Mouse (Mus musculus): ENCODE data around the gene Nuf2. TPM values are rescaled to one million over a fixed set of nuclear protein-coding genes. Genes with fewer than 3 reads are reported as not detected.

Nuf2 gene
- polyA plus RNA-seq, 1 experiment from 2014 or later, result 60.7 TPM

GRCm38 (mm10) chr1:169491561-169491960 is 39.7 kb downstream of the Nuf2 start:
- H3K27ac ChIP-seq (ENCODE audit: low read depth, low read length), result no peak overlapping the region
- no peaks in the 10 kb centered on the region for H3K27me3 ChIP-seq (replicated peaks; ENCODE audit: control insufficient read depth, insufficient read depth, low read length)
- no peaks in the 10 kb centered on the region for H3K4me1 ChIP-seq (replicated peaks; ENCODE audit: control insufficient read depth, insufficient read depth, low read length)
- H3K4me3 ChIP-seq (ENCODE audit: low read depth, low read length), result no peak overlapping the region
- H3K9ac ChIP-seq (ENCODE audit: low read depth, low read length), result no peak overlapping the region
- WGBS, result 64% methylated on average over 1 of the region's 1 CpGs
- no peak for ATAC-seq (replicated peaks; ENCODE audit: low FRiP score)
- H3K4me2 ChIP-seq, result no peak overlapping the region
- no peak for DNase-seq (ENCODE audit: low spot score)
- H3K9me3 ChIP-seq (ENCODE audit: control insufficient read depth, low read length), result no peaks in the 10 kb centered on the region
- H3K36me3 ChIP-seq (ENCODE audit: control insufficient read depth, insufficient read depth, low read length), result no peaks in the 10 kb centered on the region

- WGBS, result 72% methylated on average over 6 of the region's 6 CpGs
- DNase-seq (ENCODE audit: low spot score) (no peak), ATAC-seq (replicated peaks; ENCODE audit: low FRiP score) (no peak)
- Histone ChIP-seq H3K9me3 (ENCODE audit: control insufficient read depth, low read length) (no peaks in the 10 kb centered on the region), H3K4me3 (ENCODE audit: low read depth, low read length) (no peak overlapping the region), H3K4me2 (no peak overlapping the region), H3K27ac (ENCODE audit: low read depth, low read length) (no peak overlapping the region), H3K36me3 (ENCODE audit: control insufficient read depth, insufficient read depth, low read length) (no peaks in the 10 kb centered on the region), H3K27me3 (replicated peaks; ENCODE audit: control insufficient read depth, insufficient read depth, low read length) (no peaks in the 10 kb centered on the region), H3K4me1 (replicated peaks; ENCODE audit: control insufficient read depth, insufficient read depth, low read length) (no peaks in the 10 kb centered on the region), H3K9ac (ENCODE audit: low read depth, low read length) (no peak overlapping the region)
Measured at GRCm38 (mm10) chr1:169485408-169485885, 45.8 kb downstream of the Nuf2 start.

GRCm38 (mm10) chr1:169484565-169484964 is 46.7 kb downstream of the Nuf2 start:
- 67% methylated on average over 4 of the region's 4 CpGs for WGBS
- H3K9ac ChIP-seq (ENCODE audit: low read depth, low read length), result no peak overlapping the region
- ATAC-seq (replicated peaks; ENCODE audit: low FRiP score) (no peak), DNase-seq (ENCODE audit: low spot score) (no peak)
- no peak overlapping the region for H3K4me2 ChIP-seq
- H3K9me3 ChIP-seq (ENCODE audit: control insufficient read depth, low read length), result no peaks in the 10 kb centered on the region
- H3K27me3 ChIP-seq (replicated peaks; ENCODE audit: control insufficient read depth, insufficient read depth, low read length), result no peaks in the 10 kb centered on the region
- no peaks in the 10 kb centered on the region for H3K4me1 ChIP-seq (replicated peaks; ENCODE audit: control insufficient read depth, insufficient read depth, low read length)
- H3K27ac ChIP-seq (ENCODE audit: low read depth, low read length), result no peak overlapping the region
- no peak overlapping the region for H3K4me3 ChIP-seq (ENCODE audit: low read depth, low read length)
- no peaks in the 10 kb centered on the region for H3K36me3 ChIP-seq (ENCODE audit: control insufficient read depth, insufficient read depth, low read length)

- no peak overlapping the region for H3K4me2 ChIP-seq
- 88% methylated on average over 6 of the region's 6 CpGs for WGBS
- ATAC-seq (replicated peaks; ENCODE audit: low FRiP score), result no peak
- H3K9me3 ChIP-seq (ENCODE audit: control insufficient read depth, low read length), result no peaks in the 10 kb centered on the region
- no peaks in the 10 kb centered on the region for H3K4me1 ChIP-seq (replicated peaks; ENCODE audit: control insufficient read depth, insufficient read depth, low read length)
- H3K4me3 ChIP-seq (ENCODE audit: low read depth, low read length), result no peak overlapping the region
- no peaks in the 10 kb centered on the region for H3K36me3 ChIP-seq (ENCODE audit: control insufficient read depth, insufficient read depth, low read length)
- no peaks in the 10 kb centered on the region for H3K27me3 ChIP-seq (replicated peaks; ENCODE audit: control insufficient read depth, insufficient read depth, low read length)
- H3K27ac ChIP-seq (ENCODE audit: low read depth, low read length), result no peak overlapping the region
- no peak for DNase-seq (ENCODE audit: low spot score)
- H3K9ac ChIP-seq (ENCODE audit: low read depth, low read length), result no peak overlapping the region
Measured at GRCm38 (mm10) chr1:169482596-169483335, 48.5 kb downstream of the Nuf2 start.

- Histone ChIP-seq H3K4me2 (no peak overlapping the region), H3K9me3 (ENCODE audit: control insufficient read depth, low read length) (no peaks in the 10 kb centered on the region), H3K9ac (ENCODE audit: low read depth, low read length) (no peak overlapping the region), H3K4me3 (ENCODE audit: low read depth, low read length) (no peak overlapping the region), H3K36me3 (ENCODE audit: control insufficient read depth, insufficient read depth, low read length) (no peaks in the 10 kb centered on the region), H3K4me1 (replicated peaks; ENCODE audit: control insufficient read depth, insufficient read depth, low read length) (no peaks in the 10 kb centered on the region), H3K27ac (ENCODE audit: low read depth, low read length) (no peak overlapping the region), H3K27me3 (replicated peaks; ENCODE audit: control insufficient read depth, insufficient read depth, low read length) (no peaks in the 10 kb centered on the region)
- WGBS, result 79% methylated on average over 3 of the region's 3 CpGs
- ATAC-seq (replicated peaks; ENCODE audit: low FRiP score) (no peak), DNase-seq (ENCODE audit: low spot score) (no peak)
Measured at GRCm38 (mm10) chr1:169471185-169471584, 60.1 kb downstream of the Nuf2 start.

- ATAC-seq (replicated peaks; ENCODE audit: low FRiP score) (no peak), DNase-seq (ENCODE audit: low spot score) (no peak)
- Histone ChIP-seq H3K9ac (ENCODE audit: low read depth, low read length) (no peak overlapping the region), H3K36me3 (ENCODE audit: control insufficient read depth, insufficient read depth, low read length) (no peaks in the 10 kb centered on the region), H3K4me1 (replicated peaks; ENCODE audit: control insufficient read depth, insufficient read depth, low read length) (no peaks in the 10 kb centered on the region), H3K27ac (ENCODE audit: low read depth, low read length) (no peak overlapping the region), H3K4me3 (ENCODE audit: low read depth, low read length) (no peak overlapping the region), H3K4me2 (no peak overlapping the region), H3K27me3 (replicated peaks; ENCODE audit: control insufficient read depth, insufficient read depth, low read length) (no peaks in the 10 kb centered on the region), H3K9me3 (ENCODE audit: control insufficient read depth, low read length) (no peaks in the 10 kb centered on the region)
- WGBS, result 87% methylated on average over 5 of the region's 5 CpGs
Measured at GRCm38 (mm10) chr1:169467791-169468190, 63.5 kb downstream of the Nuf2 start.

GRCm38 (mm10) chr1:169462386-169463115 is 68.7 kb downstream of the Nuf2 start:
- H3K9me3 ChIP-seq (ENCODE audit: control insufficient read depth, low read length), result no peaks in the 10 kb centered on the region
- ATAC-seq (replicated peaks; ENCODE audit: low FRiP score) (no peak), DNase-seq (ENCODE audit: low spot score) (no peak)
- no peak overlapping the region for H3K27ac ChIP-seq (ENCODE audit: low read depth, low read length)
- WGBS, result 74% methylated on average over 15 of the region's 15 CpGs
- H3K27me3 ChIP-seq (replicated peaks; ENCODE audit: control insufficient read depth, insufficient read depth, low read length), result no peaks in the 10 kb centered on the region
- H3K4me2 ChIP-seq, result no peak overlapping the region
- H3K4me3 ChIP-seq (ENCODE audit: low read depth, low read length), result no peak overlapping the region
- H3K36me3 ChIP-seq (ENCODE audit: control insufficient read depth, insufficient read depth, low read length), result no peaks in the 10 kb centered on the region
- H3K9ac ChIP-seq (ENCODE audit: low read depth, low read length), result no peak overlapping the region
- H3K4me1 ChIP-seq (replicated peaks; ENCODE audit: control insufficient read depth, insufficient read depth, low read length), result no peaks in the 10 kb centered on the region

GRCm38 (mm10) chr1:169459071-169459782 is 72.0 kb downstream of the Nuf2 start:
- ATAC-seq (replicated peaks; ENCODE audit: low FRiP score), result peak; percentile 49; the same call in 1 of the 2 replicates

More at GRCm38 (mm10) chr1:169459071-169459782, 72.0 kb downstream of the Nuf2 start:
- no peaks in the 10 kb centered on the region for H3K9me3 ChIP-seq (ENCODE audit: control insufficient read depth, low read length)
- no peak overlapping the region for H3K9ac ChIP-seq (ENCODE audit: low read depth, low read length)
- no peak overlapping the region for H3K27ac ChIP-seq (ENCODE audit: low read depth, low read length)
- DNase-seq (ENCODE audit: low spot score), result peak; percentile 45
- 28% methylated on average over 11 of the region's 11 CpGs for WGBS
- no peaks in the 10 kb centered on the region for H3K4me1 ChIP-seq (replicated peaks; ENCODE audit: control insufficient read depth, insufficient read depth, low read length)
- H3K4me2 ChIP-seq, result no peak overlapping the region
- no peak overlapping the region for H3K4me3 ChIP-seq (ENCODE audit: low read depth, low read length)
- no peaks in the 10 kb centered on the region for H3K36me3 ChIP-seq (ENCODE audit: control insufficient read depth, insufficient read depth, low read length)
- no peaks in the 10 kb centered on the region for H3K27me3 ChIP-seq (replicated peaks; ENCODE audit: control insufficient read depth, insufficient read depth, low read length)
